Mouse (Mus musculus) lung, postnatal 14 days (tissue): ENCODE data around the gene Mycbpap.

Experiments used
- DNase-seq: peaks from one replicate; pipeline ENCODE4 v3.0.0; 2021

The Mycbpap gene

GRCm38 (mm10) chr11:94528879-94529278 lies 7.3 kb upstream of the Mycbpap start:
- no peak for DNase-seq

GRCm38 (mm10) chr11:94526171-94526879 lies 4.8 kb upstream of the Mycbpap start:
- DNase-seq = no peak

DNA sequence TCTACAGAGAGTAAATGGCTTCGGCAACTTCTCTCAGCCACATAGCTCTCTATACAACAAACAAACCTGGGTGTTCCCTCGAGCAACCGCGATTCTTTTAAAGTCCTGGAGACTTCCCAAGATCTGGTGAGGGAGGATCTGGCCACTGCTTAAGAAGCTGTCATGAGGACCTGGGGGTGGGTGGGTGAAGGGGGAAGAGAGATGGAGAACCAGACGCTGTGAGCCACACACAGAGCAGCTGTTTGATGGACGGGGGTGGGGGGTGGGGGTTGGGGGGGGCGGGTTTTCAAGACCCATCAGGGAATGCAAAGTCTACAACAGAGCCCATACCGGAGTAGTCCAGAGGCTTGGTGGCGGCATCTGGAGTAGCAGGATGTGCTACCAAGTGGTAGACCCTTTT lies 8.1 kb downstream of the Mycbpap start:
- DNase-seq = no peak

DNA sequence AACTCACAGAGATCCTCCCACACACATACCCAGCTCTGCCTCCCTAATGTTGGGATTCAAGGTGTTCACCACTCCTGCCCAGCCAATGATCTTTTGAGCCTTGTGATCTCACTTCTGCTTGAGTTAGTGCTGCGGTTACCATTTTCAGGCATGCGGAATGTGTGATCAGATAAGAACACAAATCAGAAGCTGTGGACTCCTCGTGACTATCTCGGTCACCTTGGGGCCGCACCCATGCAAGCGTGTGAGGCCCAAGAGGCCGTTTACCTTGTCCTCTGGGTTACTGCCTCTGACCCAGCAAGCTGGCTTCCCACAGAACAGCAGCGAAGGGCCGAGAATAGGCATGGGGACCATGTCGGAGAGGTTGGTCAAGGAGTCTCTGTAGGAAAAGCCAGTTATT lies 12.6 kb downstream of the Mycbpap start:
- DNase-seq = no peak

DNA sequence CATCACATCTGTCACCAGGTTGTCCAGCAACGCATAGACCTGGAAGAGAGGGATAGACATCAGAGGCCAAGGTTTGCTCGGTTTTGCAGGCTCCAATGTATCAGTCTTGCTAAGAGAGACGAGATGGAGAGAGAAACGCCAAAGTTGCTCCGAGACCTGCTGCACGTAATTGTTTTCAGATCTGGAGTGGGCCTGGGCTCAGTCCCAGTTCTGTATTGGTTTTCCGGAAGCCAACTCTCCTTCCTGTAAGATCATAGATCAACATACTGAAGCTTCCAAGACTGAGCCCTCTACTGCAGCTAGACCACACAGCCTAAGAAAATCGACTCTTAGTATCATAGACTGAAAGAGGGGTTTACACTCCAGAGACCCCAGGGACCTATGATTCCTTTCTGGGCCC lies 20.1 kb downstream of the Mycbpap start:
- no peak for DNase-seq

DNA sequence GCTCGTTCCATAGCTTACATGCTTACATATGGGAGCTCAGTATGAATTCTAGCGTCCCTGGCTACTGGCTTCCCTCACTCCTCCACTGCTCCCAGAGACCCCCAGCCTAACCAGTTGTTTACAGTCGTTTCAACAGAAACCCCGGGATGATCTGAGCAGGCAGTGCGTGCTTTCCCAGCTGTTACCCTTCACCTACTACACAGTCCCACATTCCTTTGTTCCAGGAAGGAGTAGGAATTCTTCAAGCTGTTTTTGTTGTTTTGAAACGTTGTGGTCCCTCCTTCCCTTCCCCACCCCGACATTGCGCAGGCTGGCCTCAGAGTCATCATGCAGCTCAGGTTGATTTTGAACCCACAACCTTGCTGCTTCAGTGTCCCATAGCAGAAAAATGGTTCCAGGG lies 21.2 kb downstream of the Mycbpap start:
- DNase-seq = no peak

- DNase-seq = peak; percentile 69
These were observed 21.8 kb downstream of the Mycbpap start, which contains the start of gene Epn3 for GRCm38 (mm10) chr11:94499661-94500152. Gene Epn3 (minus strand): TSS chr11:94499974.

- DNase-seq = no peak
These were observed 22.5 kb downstream of the Mycbpap start for GRCm38 (mm10) chr11:94499035-94499434.

DNA sequence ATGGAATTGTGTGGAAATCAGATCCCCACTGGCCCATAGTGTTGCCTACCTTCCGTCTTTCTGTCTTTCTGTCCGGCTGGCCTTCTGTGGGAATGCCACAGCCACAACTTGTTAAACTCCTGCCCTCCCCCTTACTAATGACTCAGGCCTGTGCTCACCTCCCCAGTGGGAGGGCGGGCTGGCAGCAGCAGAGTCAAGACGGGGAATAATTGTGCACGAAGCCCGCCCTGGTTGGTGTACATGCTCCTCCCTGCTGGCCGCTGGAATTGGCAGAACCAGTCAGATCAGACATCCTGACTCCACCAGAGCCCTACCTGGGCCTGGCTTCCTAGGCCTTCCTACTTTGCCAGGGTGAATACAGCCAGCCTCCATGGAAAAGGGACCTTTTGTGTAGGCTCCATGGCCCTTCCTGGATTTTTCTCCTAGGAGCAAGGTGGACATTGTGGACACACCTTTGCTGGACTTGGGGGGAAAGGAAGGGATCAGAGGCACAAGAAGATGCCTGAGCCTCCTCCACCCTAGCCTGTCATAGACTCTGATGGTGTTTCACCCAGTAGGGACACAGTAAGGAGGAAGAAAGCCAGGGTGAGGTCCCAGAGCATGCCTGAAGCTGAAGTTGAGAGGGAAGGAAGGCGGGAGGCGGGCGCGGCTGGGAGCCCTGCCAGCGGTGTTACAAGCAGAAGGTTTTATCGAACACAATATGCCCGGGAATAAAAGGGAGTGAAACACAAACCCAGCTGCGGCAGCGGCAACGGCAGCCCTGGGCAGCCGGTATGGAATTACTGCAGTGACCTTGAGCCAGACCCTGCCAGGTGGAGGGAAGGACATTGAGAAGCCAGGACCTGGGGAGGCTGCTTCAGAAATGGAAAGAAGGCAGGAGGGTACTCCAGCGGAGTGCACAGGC lies 23.2 kb downstream of the Mycbpap start:
- peak; percentile 71 for DNase-seq

DNA sequence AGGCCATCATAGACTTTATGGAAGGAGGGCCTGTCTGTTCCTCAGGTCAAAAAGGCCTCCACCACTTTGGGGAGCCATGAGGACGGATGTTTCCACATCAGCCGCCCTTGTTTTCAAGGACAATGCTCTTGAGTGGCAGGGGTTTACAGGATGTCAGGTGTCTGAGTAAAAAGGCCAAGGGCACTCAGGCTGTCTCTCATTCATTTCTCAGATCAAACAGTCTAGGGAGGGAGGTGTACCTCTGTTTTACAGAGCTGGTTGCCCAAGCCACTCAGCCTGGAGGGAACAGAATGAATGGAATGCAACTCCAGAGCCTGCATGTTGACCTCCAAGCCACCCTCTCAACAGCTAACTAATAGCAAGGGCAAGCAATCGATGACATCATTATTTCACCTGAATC lies 26.1 kb downstream of the Mycbpap start:
- peak; percentile 53 for DNase-seq

DNA sequence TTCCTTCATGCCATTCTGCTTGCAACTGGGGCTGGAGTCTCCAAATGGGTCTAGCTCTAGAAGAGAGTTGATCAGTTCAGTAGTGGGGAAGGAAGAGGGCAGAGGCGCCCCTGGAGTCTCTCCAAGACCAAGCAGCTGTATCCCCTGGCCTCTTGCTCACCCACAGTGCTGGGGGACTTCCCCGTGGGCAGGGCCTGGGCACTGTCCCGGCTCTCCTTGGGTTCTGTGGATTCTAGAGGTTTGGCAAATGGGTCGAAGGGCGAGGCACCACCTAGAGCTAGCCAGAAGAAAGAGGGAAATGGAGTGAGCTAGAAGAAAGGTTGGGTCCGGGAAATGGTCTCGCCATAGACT lies 29.8 kb downstream of the Mycbpap start:
- no peak for DNase-seq

GRCm38 (mm10) chr11:94491035-94491748 lies 30.4 kb downstream of the Mycbpap start:
- DNase-seq = peak; percentile 46

GRCm38 (mm10) chr11:94489745-94490144 lies 31.8 kb downstream of the Mycbpap start:
- no peak for DNase-seq

- no peak for DNase-seq
These were observed 32.6 kb downstream of the Mycbpap start for GRCm38 (mm10) chr11:94488767-94489533.

DNA sequence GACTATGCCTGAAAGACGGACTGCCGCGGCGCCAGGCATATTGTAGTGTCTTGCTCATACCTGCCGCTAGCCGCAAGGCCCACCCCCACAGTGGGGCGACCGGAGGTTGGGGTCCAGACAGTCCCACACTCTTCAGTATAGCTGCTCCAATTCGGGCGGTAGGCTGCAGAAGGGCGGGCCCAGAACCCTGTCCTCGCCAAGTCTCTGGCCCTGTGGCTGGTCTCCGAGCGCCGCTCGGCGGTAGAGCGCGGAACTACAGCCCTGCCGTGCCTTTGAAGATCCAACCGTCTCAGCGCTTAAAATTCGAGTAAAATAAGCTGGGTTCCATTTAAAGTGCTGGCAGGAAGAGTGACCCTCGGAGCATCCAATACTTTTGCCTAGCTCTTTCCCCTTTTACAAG lies 35.5 kb downstream of the Mycbpap start, which contains the start of gene Spata20:
TSS of gene Spata20 (minus strand) at position 179 of the 400 bp plus-strand sequence.
- DNase-seq = peak; percentile 88

- DNase-seq = no peak
These were observed 36.3 kb downstream of the Mycbpap start for GRCm38 (mm10) chr11:94485223-94485622.

DNA sequence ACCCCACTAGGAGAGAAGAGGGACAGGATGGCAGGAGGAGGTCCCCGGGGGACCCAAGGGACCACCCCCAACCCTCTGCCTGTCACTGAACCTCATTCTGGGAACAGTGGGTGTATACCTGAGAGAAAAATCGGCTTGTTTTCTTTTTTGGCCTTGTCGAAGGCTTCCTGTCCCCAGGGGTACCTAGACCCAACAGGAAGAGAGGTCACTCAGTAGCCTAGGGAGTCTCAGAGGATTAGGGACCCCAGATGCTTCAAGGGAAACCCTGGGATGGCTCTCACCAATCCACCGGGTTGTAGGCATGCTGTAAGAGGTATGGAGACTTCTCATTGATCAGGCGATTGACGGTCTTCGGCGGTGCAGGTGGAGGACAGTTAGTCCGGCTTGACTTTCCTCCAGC lies 36.9 kb downstream of the Mycbpap start:
- DNase-seq = no peak

DNA sequence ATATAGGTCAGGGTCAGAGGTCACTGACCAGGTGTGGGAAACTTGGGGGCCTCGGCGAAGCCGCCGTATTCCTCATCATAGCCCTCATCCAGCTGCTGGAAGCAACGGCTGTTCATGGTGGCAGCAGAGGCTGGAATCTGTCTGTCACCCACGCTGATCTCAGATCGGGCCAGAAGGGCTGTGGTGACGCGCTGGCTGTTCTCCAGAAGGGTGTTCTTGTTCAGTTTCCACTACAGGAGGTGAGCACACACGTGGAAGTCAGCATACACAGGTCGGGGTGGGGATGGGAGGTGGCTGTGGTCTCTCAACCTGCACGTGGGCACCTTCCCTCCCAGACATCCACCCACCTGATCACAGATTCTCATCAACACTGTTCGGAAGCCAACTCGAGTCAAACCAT lies 37.6 kb downstream of the Mycbpap start:
- DNase-seq = no peak

DNA sequence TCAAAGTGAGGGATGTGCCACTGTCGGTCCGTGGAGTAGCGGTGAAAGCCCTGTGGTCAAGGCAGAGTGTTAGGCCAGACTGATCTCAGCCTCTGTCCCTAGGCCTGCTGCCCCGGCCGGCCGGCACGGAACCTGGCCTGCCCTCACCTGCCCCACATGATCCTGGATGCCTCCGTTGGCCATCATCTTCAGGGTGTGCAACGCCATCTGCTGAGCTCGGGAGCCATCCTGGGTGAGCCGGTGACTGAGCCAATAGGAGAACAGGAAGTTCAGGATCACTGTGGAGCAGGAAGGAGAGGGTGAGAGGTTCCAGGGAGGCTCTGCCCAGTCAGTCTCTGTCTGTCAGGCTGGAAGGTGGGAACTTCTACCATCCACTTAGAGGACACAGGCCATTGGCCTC lies 38.1 kb downstream of the Mycbpap start:
- no peak for DNase-seq

- no peak for DNase-seq
These were observed 38.8 kb downstream of the Mycbpap start for GRCm38 (mm10) chr11:94482738-94483137.

DNA sequence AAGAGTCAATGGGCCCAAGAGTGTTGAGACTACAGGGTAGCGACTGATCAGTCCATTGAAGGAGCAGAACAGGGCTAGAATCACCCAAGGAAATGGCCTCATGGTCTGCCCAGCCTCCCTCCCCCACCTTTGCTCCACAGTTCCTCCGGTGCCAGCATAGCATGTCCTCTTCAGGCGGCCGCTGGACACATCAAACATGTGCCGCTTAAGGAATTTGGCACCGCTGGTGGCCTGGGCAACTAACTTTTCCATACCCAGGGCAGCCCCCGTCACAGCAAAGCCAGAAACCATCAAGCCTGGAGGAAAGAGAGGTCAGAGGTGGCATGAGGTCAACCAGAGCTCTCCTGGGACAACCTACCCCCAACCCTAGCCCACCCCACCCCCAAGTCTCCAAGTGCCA lies 39.6 kb downstream of the Mycbpap start:
- no peak for DNase-seq

GRCm38 (mm10) chr11:94480382-94480781 lies 41.2 kb downstream of the Mycbpap start:
- DNase-seq = no peak
